Mouse (Mus musculus) hindbrain, embryonic 16.5 days (tissue): Measurements from ENCODE around the gene Kcnt2. TPM values are rescaled to one million over a fixed set of nuclear protein-coding genes. Genes with fewer than 3 reads are reported as not detected.

Experiments
- ATAC-seq: fragments of 200-750 bp; cut with Nextera tagmentation; 2 replicates; pipeline ENCODE4 v1.8.0; 2017; ENCODE audit warnings: moderate TSS enrichment, moderate library complexity
- H3K27ac ChIP-seq: fragments of 300-500 bp; sonication (generic); 2 replicates; pipeline ENCODE4 v1.5.1; 2014; ENCODE audit warnings: low read depth, mild to moderate bottlenecking, control low read depth, low read length, moderate library complexity
- H3K27me3 ChIP-seq: fragments of 300-500 bp; sonication (generic); replicated peaks from 2 replicates; pipeline ENCODE4 v1.6.1; 2014; ENCODE audit warnings: low read length; ENCODE audit not compliant: control insufficient read depth, insufficient read depth
- H3K36me3 ChIP-seq: fragments of 300-500 bp; sonication (generic); 2 replicates; pipeline ENCODE4 v1.6.1; 2014; ENCODE audit warnings: mild to moderate bottlenecking, low read length, moderate library complexity, mixed read lengths; ENCODE audit not compliant: control insufficient read depth, insufficient read depth
- H3K4me1 ChIP-seq: fragments of 300-500 bp; sonication (generic); 2 replicates; pipeline ENCODE4 v1.6.1; 2014; ENCODE audit warnings: low read depth, low read length; ENCODE audit not compliant: control insufficient read depth, insufficient read depth
- H3K4me2 ChIP-seq: fragments of 300-500 bp; sonication (generic); 2 replicates; pipeline ENCODE4 v1.6.1; 2014; ENCODE audit warnings: mild to moderate bottlenecking, low read length, control low read depth, moderate library complexity
- H3K4me3 ChIP-seq: fragments of 300-500 bp; sonication (generic); 2 replicates; pipeline ENCODE4 v1.5.1; 2014; ENCODE audit warnings: mild to moderate bottlenecking, low read length, control low read depth, moderate library complexity
- H3K9ac ChIP-seq: fragments of 300-500 bp; sonication (generic); 2 replicates; pipeline ENCODE4 v1.6.1; 2014; ENCODE audit warnings: low read depth, mild to moderate bottlenecking, control low read depth, low read length, moderate library complexity
- H3K9me3 ChIP-seq: fragments of 300-500 bp; sonication (generic); 2 replicates; pipeline ENCODE4 v1.6.1; 2014; ENCODE audit warnings: mild to moderate bottlenecking, low read length, moderate library complexity; ENCODE audit not compliant: control insufficient read depth
- WGBS: fragments of 180-500 bp; shearing (Covaris S2); extraction: QIAGEN DNeasy Blood & Tissue Kit; methylation state at CpG from one replicate; pipeline ENCODE4 v1.1.7; 2014; 5-methylcytosine and 5-hydroxymethylcytosine counted together
- polyA plus RNA-seq: library from polyadenylated mRNA; unstranded; fragments of >200 nt; fragmentation: Nextera tagmentation; extraction: Ambion mirVana; gene quantifications from 2 replicates; pipeline ENCODE4 v1.2.1, GENCODE M21; 2015

The Kcnt2 gene
- polyA plus RNA-seq, 1 experiment from 2014 or later: 3.1 TPM

GRCm38 (mm10) chr1:140406631-140407288 is 160.8 kb downstream of the Kcnt2 start:
- no peak overlapping the region for H3K9ac ChIP-seq
- H3K27ac ChIP-seq: no peak overlapping the region
- no peaks in the 10 kb centered on the region for H3K4me1 ChIP-seq
- no peak overlapping the region for H3K4me3 ChIP-seq
- WGBS: 90% methylated on average over 4 of the region's 4 CpGs
- no peak for ATAC-seq
- H3K27me3 ChIP-seq: no peaks in the 10 kb centered on the region
- no peaks in the 10 kb centered on the region for H3K9me3 ChIP-seq
- no peak overlapping the region for H3K4me2 ChIP-seq
- no peaks in the 10 kb centered on the region for H3K36me3 ChIP-seq

- Histone ChIP-seq H3K4me2 (no peak overlapping the region), H3K4me1 (no peaks in the 10 kb centered on the region), H3K9me3 (no peaks in the 10 kb centered on the region), H3K4me3 (no peak overlapping the region), H3K36me3 (no peaks in the 10 kb centered on the region), H3K27ac (no peak overlapping the region), H3K27me3 (no peaks in the 10 kb centered on the region), H3K9ac (no peak overlapping the region)
- WGBS: 88% methylated on average over 1 of the region's 1 CpGs
- no peak for ATAC-seq
These were observed 169.8 kb downstream of the Kcnt2 start for GRCm38 (mm10) chr1:140415761-140416160.

GRCm38 (mm10) chr1:140422954-140423353 is 177.0 kb downstream of the Kcnt2 start:
- H3K4me2 ChIP-seq: no peak overlapping the region
- no peak overlapping the region for H3K27ac ChIP-seq
- no peaks in the 10 kb centered on the region for H3K4me1 ChIP-seq
- H3K27me3 ChIP-seq: no peaks in the 10 kb centered on the region
- H3K36me3 ChIP-seq: no peaks in the 10 kb centered on the region
- no peak overlapping the region for H3K4me3 ChIP-seq
- no peak for ATAC-seq
- H3K9ac ChIP-seq: no peak overlapping the region
- H3K9me3 ChIP-seq: no peaks in the 10 kb centered on the region

- Histone ChIP-seq H3K9ac (no peak overlapping the region), H3K4me2 (no peak overlapping the region), H3K4me3 (no peak overlapping the region), H3K36me3 (no peaks in the 10 kb centered on the region), H3K9me3 (no peaks in the 10 kb centered on the region), H3K4me1 (no peaks in the 10 kb centered on the region), H3K27ac (no peak overlapping the region), H3K27me3 (no peaks in the 10 kb centered on the region)
- WGBS: 31% methylated on average over 2 of the region's 2 CpGs
- ATAC-seq: no peak
These were observed 183.4 kb downstream of the Kcnt2 start for GRCm38 (mm10) chr1:140429284-140429850.

- Histone ChIP-seq H3K27ac (no peak overlapping the region), H3K9ac (no peak overlapping the region), H3K4me3 (no peak overlapping the region), H3K27me3 (no peaks in the 10 kb centered on the region), H3K36me3 (no peaks in the 10 kb centered on the region), H3K4me1 (no peaks in the 10 kb centered on the region), H3K9me3 (no peaks in the 10 kb centered on the region), H3K4me2 (no peak overlapping the region)
- 75% methylated on average over 1 of the region's 1 CpGs for WGBS
- no peak for ATAC-seq
These were observed 186.1 kb downstream of the Kcnt2 start for GRCm38 (mm10) chr1:140432039-140432438.

- Histone ChIP-seq H3K4me3 (no peak overlapping the region), H3K27ac (no peak overlapping the region), H3K9ac (no peak overlapping the region), H3K4me2 (no peak overlapping the region), H3K27me3 (no peaks in the 10 kb centered on the region), H3K9me3 (no peaks in the 10 kb centered on the region), H3K4me1 (no peaks in the 10 kb centered on the region), H3K36me3 (no peaks in the 10 kb centered on the region)
- WGBS: 74% methylated on average over 2 of the region's 2 CpGs
- ATAC-seq: no peak
These were observed 188.8 kb downstream of the Kcnt2 start for GRCm38 (mm10) chr1:140434791-140435190.

- Histone ChIP-seq H3K27me3 (no peaks in the 10 kb centered on the region), H3K27ac (no peak overlapping the region), H3K36me3 (no peaks in the 10 kb centered on the region), H3K4me1 (no peaks in the 10 kb centered on the region), H3K4me2 (no peak overlapping the region), H3K9ac (no peak overlapping the region), H3K4me3 (no peak overlapping the region), H3K9me3 (no peaks in the 10 kb centered on the region)
- no peak for ATAC-seq
- 79% methylated on average over 5 of the region's 5 CpGs for WGBS
These were observed 192.2 kb downstream of the Kcnt2 start for GRCm38 (mm10) chr1:140438176-140438575.

- no peak overlapping the region for H3K9ac ChIP-seq
- H3K4me3 ChIP-seq: no peak overlapping the region
- H3K4me1 ChIP-seq: no peaks in the 10 kb centered on the region
- 73% methylated on average over 1 of the region's 1 CpGs for WGBS
- no peaks in the 10 kb centered on the region for H3K9me3 ChIP-seq
- no peaks in the 10 kb centered on the region for H3K36me3 ChIP-seq
- ATAC-seq: no peak
- H3K4me2 ChIP-seq: no peak overlapping the region
- H3K27ac ChIP-seq: no peak overlapping the region
- no peaks in the 10 kb centered on the region for H3K27me3 ChIP-seq
These were observed 197.9 kb downstream of the Kcnt2 start for GRCm38 (mm10) chr1:140443904-140444303.

GRCm38 (mm10) chr1:140444394-140444793 is 198.4 kb downstream of the Kcnt2 start:
- Histone ChIP-seq H3K36me3 (no peaks in the 10 kb centered on the region), H3K27ac (no peak overlapping the region), H3K4me2 (no peak overlapping the region), H3K9me3 (no peaks in the 10 kb centered on the region), H3K4me3 (no peak overlapping the region), H3K9ac (no peak overlapping the region), H3K4me1 (no peaks in the 10 kb centered on the region), H3K27me3 (no peaks in the 10 kb centered on the region)
- 83% methylated on average over 5 of the region's 5 CpGs for WGBS
- no peak for ATAC-seq
